Mouse (Mus musculus) megakaryocyte, embryonic 14.5 days (primary cell): ENCODE results near the gene Olfr293.

Experiments used
- FLI1 ChIP-seq: IDR thresholded peaks from 2 replicates; pipeline ENCODE4 v1.6.1; 2012; ENCODE audit warnings: low read length, inconsistent platforms, mixed read lengths
- GATA1 ChIP-seq: IDR thresholded peaks from 3 replicates; pipeline ENCODE4 v1.6.1; 2012; ENCODE audit warnings: mixed read lengths, low read length, inconsistent platforms, borderline replicate concordance

GRCm38 (mm10) chr7:86648761-86649160 is at the start of gene Olfr293:
- no peak for TF ChIP-seq GATA1
- no peak for TF ChIP-seq FLI1
